Mouse (Mus musculus): ENCODE measurements around the gene Gmds. TPM values are rescaled to one million over a fixed set of nuclear protein-coding genes. Genes with fewer than 3 reads are reported as not detected.

The Gmds gene
- total and polyA plus RNA-seq, 2 experiments from 2014 or later = 13.7 to 31.9 TPM

- H3K27ac ChIP-seq = no peak overlapping the region
- WGBS = 86% methylated on average over 7 of the region's 7 CpGs
- no peak overlapping the region for H3K9ac ChIP-seq (replicated peaks; ENCODE audit: low read length)
- H3K9me3 ChIP-seq (ENCODE audit: low read length) = no peaks in the 10 kb centered on the region
- no peaks in the 10 kb centered on the region for H3K36me3 ChIP-seq (ENCODE audit: insufficient read depth, low read length)
- DNase-seq (ENCODE audit: low spot score) (no peak), ATAC-seq (no peak)
- no peak overlapping the region for H3K4me3 ChIP-seq (ENCODE audit: low read length)
- no peaks in the 10 kb centered on the region for H3K4me1 ChIP-seq (ENCODE audit: insufficient read depth, low read length)
- TF ChIP-seq CTCF (IDR thresholded peaks at IDR 0.05; ENCODE audit: low read depth) = no peak
- no peak overlapping the region for H3K4me2 ChIP-seq (ENCODE audit: low read depth, low read length)
- no peaks in the 10 kb centered on the region for H3K27me3 ChIP-seq (ENCODE audit: insufficient read depth, low read length)
These were observed 32.2 kb upstream of the Gmds start for GRCm38 (mm10) chr13:32370751-32371150.

- no peak for ATAC-seq
- TF ChIP-seq CTCF (IDR thresholded peaks at IDR 0.05; ENCODE audit: low read depth) = no peak
These were observed 31.6 kb upstream of the Gmds start for GRCm38 (mm10) chr13:32370135-32370534.

GRCm38 (mm10) chr13:32337735-32338512 is 616 bp downstream of the Gmds start:
- Histone ChIP-seq H3K9me3 (ENCODE audit: low read length) (0 out of 2 replicates have a peak, but pooled peaks cover under 1% of the 10 kb centered on the region), H3K27me3 (ENCODE audit: insufficient read depth, low read length) (no peaks in the 10 kb centered on the region), H3K36me3 (ENCODE audit: insufficient read depth, low read length) (no peaks in the 10 kb centered on the region), H3K4me1 (ENCODE audit: insufficient read depth, low read length) (no peaks in the 10 kb centered on the region), H3K4me2 (ENCODE audit: low read depth, low read length) (peak overlapping the region; percentile 88), H3K4me3 (ENCODE audit: low read length) (peak overlapping the region; percentile 96), H3K9ac (replicated peaks; ENCODE audit: low read length) (peak overlapping the region; percentile 85), H3K27ac (peak overlapping the region; percentile 71)
- DNase-seq (ENCODE audit: low spot score) (no peak), ATAC-seq (no peak)
- TF ChIP-seq CTCF (IDR thresholded peaks at IDR 0.05; ENCODE audit: low read depth) = no peak
- WGBS = 7% methylated on average over 27 of the region's 32 CpGs

More at GRCm38 (mm10) chr13:32370135-32370534, 31.6 kb upstream of the Gmds start:
- Histone ChIP-seq H3K4me3 (ENCODE audit: low read length) (no peak overlapping the region), H3K9ac (replicated peaks; ENCODE audit: low read length) (no peak overlapping the region), H3K27ac (no peak overlapping the region), H3K9me3 (ENCODE audit: low read length) (no peaks in the 10 kb centered on the region), H3K27me3 (ENCODE audit: insufficient read depth, low read length) (no peaks in the 10 kb centered on the region), H3K4me1 (ENCODE audit: insufficient read depth, low read length) (no peaks in the 10 kb centered on the region), H3K4me2 (ENCODE audit: low read depth, low read length) (no peak overlapping the region), H3K36me3 (ENCODE audit: insufficient read depth, low read length) (no peaks in the 10 kb centered on the region)
- DNase-seq (ENCODE audit: low spot score) = no peak
- WGBS = 74% methylated on average over 1 of the region's 1 CpGs

GRCm38 (mm10) chr13:32318309-32318708 is 20.2 kb downstream of the Gmds start:
- Histone ChIP-seq H3K9ac (replicated peaks; ENCODE audit: low read length) (no peak overlapping the region), H3K9me3 (ENCODE audit: low read length) (no peaks in the 10 kb centered on the region), H3K27ac (no peak overlapping the region), H3K36me3 (ENCODE audit: insufficient read depth, low read length) (no peaks in the 10 kb centered on the region), H3K4me2 (ENCODE audit: low read depth, low read length) (no peak overlapping the region), H3K27me3 (ENCODE audit: insufficient read depth, low read length) (no peaks in the 10 kb centered on the region), H3K4me3 (ENCODE audit: low read length) (no peak overlapping the region), H3K4me1 (ENCODE audit: insufficient read depth, low read length) (no peaks in the 10 kb centered on the region)
- TF ChIP-seq CTCF (IDR thresholded peaks at IDR 0.05; ENCODE audit: low read depth) = no peak
- DNase-seq (ENCODE audit: low spot score) (no peak), ATAC-seq (no peak)
- whole genome bisulfite sequencing = 82% methylated on average over 4 of the region's 4 CpGs

- no peak overlapping the region for H3K4me3 ChIP-seq (ENCODE audit: low read length)
- ATAC-seq = no peak
- TF ChIP-seq CTCF (IDR thresholded peaks at IDR 0.05; ENCODE audit: low read depth) = no peak
- H3K36me3 ChIP-seq (ENCODE audit: insufficient read depth, low read length) = no peaks in the 10 kb centered on the region
- no peaks in the 10 kb centered on the region for H3K27me3 ChIP-seq (ENCODE audit: insufficient read depth, low read length)
- H3K27ac ChIP-seq = no peak overlapping the region
- 92% methylated on average over 3 of the region's 3 CpGs for WGBS
- H3K9me3 ChIP-seq (ENCODE audit: low read length) = no peaks in the 10 kb centered on the region
- H3K9ac ChIP-seq (replicated peaks; ENCODE audit: low read length) = no peak overlapping the region
- H3K4me1 ChIP-seq (ENCODE audit: insufficient read depth, low read length) = no peaks in the 10 kb centered on the region
- no peak overlapping the region for H3K4me2 ChIP-seq (ENCODE audit: low read depth, low read length)
- DNase-seq (ENCODE audit: low spot score) = no peak
These were observed 21.2 kb downstream of the Gmds start for GRCm38 (mm10) chr13:32317354-32317753.

GRCm38 (mm10) chr13:32312663-32313062 is 25.9 kb downstream of the Gmds start:
- no peak for ATAC-seq
- DNase-seq (ENCODE audit: low spot score) = peak; percentile 53
- Histone ChIP-seq H3K9me3 (ENCODE audit: low read length) (no peaks in the 10 kb centered on the region), H3K36me3 (ENCODE audit: insufficient read depth, low read length) (no peaks in the 10 kb centered on the region), H3K4me1 (ENCODE audit: insufficient read depth, low read length) (no peaks in the 10 kb centered on the region), H3K27ac (no peak overlapping the region), H3K4me2 (ENCODE audit: low read depth, low read length) (no peak overlapping the region), H3K9ac (replicated peaks; ENCODE audit: low read length) (no peak overlapping the region), H3K4me3 (ENCODE audit: low read length) (no peak overlapping the region), H3K27me3 (ENCODE audit: insufficient read depth, low read length) (no peaks in the 10 kb centered on the region)
- peak; percentile 75 for TF ChIP-seq CTCF (IDR thresholded peaks at IDR 0.05; ENCODE audit: low read depth)
- WGBS = 75% methylated on average over 3 of the region's 3 CpGs

- ATAC-seq = no peak
- WGBS = 80% methylated on average over 2 of the region's 2 CpGs
- Histone ChIP-seq H3K4me1 (ENCODE audit: insufficient read depth, low read length) (no peaks in the 10 kb centered on the region), H3K4me3 (ENCODE audit: low read length) (no peak overlapping the region), H3K36me3 (ENCODE audit: insufficient read depth, low read length) (no peaks in the 10 kb centered on the region), H3K9ac (replicated peaks; ENCODE audit: low read length) (no peak overlapping the region), H3K27me3 (ENCODE audit: insufficient read depth, low read length) (no peaks in the 10 kb centered on the region), H3K9me3 (ENCODE audit: low read length) (no peaks in the 10 kb centered on the region), H3K27ac (no peak overlapping the region), H3K4me2 (ENCODE audit: low read depth, low read length) (no peak overlapping the region)
- no peak for DNase-seq (ENCODE audit: low spot score)
- TF ChIP-seq CTCF (IDR thresholded peaks at IDR 0.05; ENCODE audit: low read depth) = no peak
These were observed 27.1 kb downstream of the Gmds start for GRCm38 (mm10) chr13:32311476-32311875.
